Mouse (Mus musculus): ENCODE measurements around the gene Spata2l.
"Not testable (repeated sequence)": the region's sequence is repeated elsewhere in the genome, so short reads cannot be mapped to it uniquely, and the experiment has no call there.

Spata2l gene

GRCm38 (mm10) chr8:123197016-123197415, 39.0 kb downstream of the Spata2l start:
- DNase-seq = not testable (repeated sequence)

DNA sequence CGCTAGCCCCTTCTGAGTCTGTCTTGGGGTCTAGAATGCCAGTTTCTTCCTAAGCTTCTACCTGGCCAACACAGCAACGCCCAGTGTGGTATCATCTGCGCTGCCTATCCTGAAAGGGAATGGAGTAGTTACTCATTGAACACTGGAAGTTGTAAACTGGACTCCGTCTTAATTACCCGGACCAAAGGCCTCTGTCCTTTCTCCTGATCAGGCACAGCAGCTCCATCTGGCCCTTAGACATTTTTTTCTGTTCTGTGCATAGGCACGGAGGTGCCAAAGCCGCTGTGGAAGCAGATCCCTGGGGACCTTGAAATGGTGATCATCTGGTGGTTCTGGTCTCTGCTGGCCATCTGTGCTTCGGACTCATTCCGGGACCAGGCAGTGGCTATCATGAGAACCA, 42.3 kb downstream of the Spata2l start:
- DNase-seq = no peak

- DNase-seq = no peak
These were observed 44.1 kb downstream of the Spata2l start for GRCm38 (mm10) chr8:123191908-123192307.

DNA sequence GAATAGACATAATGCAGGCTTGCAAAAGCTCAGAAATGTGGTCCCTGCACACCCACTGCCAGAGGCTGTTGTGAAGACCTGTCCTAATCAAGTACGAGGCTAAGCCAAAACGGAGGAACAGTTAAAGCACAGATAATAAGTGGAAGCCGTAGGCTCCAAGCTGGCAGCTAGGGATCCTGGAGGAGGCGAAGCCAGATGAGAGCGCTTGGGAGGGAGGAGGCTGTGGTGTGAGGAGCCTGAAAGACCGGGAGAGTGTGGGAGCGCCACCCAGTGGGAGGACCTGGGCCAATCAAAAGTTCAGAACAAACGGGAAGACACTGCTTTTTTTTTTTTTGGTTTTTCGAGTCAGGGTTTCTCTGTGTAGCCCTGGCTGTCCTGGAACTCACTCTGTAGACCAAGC, 45.4 kb downstream of the Spata2l start:
- DNase-seq = peak; percentile 82

DNA sequence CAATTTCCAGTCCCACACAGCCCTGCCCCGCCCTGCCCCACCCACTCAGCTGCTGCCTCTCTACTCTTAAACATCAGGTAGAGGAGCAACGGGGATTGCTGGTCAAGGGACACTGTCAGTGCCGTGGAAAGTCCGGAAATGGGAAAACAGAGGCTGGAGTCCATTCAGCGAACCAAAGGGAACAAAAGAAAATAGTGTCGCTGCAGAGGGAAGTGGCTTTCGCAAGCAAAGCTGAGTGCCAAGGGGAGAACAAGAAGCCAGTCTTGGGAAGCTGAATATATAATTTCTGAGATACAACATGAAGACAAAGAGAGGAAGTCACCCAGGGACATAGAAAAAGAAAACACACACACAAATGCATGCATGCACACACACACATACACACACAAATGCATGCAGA, 47.2 kb downstream of the Spata2l start:
- DNase-seq = no peak

GRCm38 (mm10) chr8:123188006-123188405, 48.0 kb downstream of the Spata2l start:
- DNase-seq = no peak

DNA sequence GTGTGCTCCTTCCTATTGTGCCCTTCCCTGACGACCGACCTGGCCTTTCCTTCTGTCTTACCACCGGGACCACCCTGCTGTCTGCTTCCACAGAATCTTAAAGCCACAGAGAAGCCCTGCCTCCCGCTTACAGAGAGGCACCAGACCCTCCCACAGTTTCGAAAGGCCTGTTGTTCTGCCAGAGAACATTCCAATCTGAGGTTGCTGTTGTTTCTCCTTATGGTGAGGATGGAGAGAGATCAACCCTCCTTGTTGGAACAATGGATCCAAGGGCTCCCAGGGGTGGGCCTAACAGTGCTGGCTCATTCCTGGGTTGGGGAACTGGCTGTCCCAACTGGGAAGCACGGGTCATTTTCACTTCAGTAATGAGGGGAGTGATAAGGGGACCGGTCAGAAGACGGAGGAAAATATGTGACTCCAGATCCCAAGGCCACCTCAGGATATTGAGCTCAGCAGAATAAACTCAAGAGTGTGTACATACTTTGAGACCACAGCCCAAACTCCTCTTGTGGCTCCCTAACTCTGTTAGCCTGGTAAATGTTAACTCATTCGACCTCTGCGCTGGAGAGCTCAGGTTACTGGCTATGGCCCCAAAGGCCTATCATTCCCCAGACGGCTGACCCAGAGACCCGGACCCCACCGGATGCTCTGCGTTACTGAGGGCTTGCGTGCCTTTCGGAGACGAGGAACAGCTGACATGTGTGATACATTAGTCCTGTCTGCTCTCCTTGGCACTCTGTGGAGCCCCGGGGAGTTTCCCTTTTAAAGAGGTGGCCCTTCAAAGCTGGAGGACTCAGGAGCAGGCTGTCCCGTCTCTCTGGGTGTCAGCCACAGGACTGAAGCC, 50.2 kb downstream of the Spata2l start, which contains the start of gene Dpep1:
Gene Dpep1 (plus strand): TSS at position 677 of the 844 bp plus-strand sequence.
- no peak for DNase-seq

- no peak for DNase-seq
These were observed 54.6 kb downstream of the Spata2l start for GRCm38 (mm10) chr8:123181391-123181790.

Measured in right cerebral cortex, adult 18-20 months (tissue).